In the genomic region with DNA sequence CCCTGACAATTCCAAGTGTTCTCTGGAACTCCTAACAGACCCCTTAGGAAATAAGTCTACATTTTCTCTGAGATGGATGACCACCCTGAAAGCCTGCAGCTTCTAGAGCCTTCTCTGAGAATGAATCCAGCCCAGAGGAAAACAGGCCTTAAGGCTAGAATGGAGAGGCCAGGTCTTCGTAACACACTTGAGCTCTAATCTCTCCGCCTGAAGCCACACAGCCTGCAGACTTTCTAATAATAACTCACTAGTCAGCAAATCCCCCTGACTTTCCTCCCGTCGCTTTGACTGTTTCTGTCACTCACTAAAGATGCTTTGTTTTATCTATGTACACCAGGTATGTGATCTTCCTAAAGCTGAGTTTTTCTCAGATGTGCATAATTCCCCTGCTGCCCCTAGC, we compare ENCODE assay signal across 16 mouse cellular contexts.
A peak's percentile ranks its signal among the peaks of the same experiment; 100 is the strongest.
DNase-seq lines count a peak whose midpoint lies in the region; ATAC-seq and TF ChIP-seq lines count a peak whose summit lies in the region.
"Had no signal": no experiment of that assay in that cellular context is flagged by ENCODE, and none has a peak within 500 bp of the region (broad histone marks: within the 10 kb centered on the region; RNA-seq: fewer than 3 reads in every experiment).

No protein-coding gene starts in this region.

- no peak for TF ChIP-seq EP300 in heart, postnatal 0 days (IDR thresholded peaks at IDR 0.05; ENCODE audit: low read depth)

- no peak overlapping the region for H3K9ac ChIP-seq in heart, postnatal 0 days (replicated peaks; ENCODE audit: low read depth, low read length)
- no peak overlapping the region for H3K9ac ChIP-seq in embryonic facial prominence, embryonic 14.5 days (ENCODE audit: low read depth, low read length)
- H3K9ac ChIP-seq in hindbrain, embryonic 11.5 days (ENCODE audit: low read depth, low read length): no peak overlapping the region
- 0 out of 2 replicates have a peak overlapping the region, but pooled peaks have one; percentile 42 for H3K9ac ChIP-seq in midbrain, embryonic 16.5 days (ENCODE audit: low read depth, low read length)
- H3K9ac ChIP-seq in kidney, embryonic 16.5 days (replicated peaks; ENCODE audit: low read length): no peak overlapping the region
- H3K9ac ChIP-seq: embryonic facial prominence, embryonic 15.5 days; liver, embryonic 12.5 days had no signal

- H3K4me1 ChIP-seq in heart, postnatal 0 days (ENCODE audit: control insufficient read depth, insufficient read depth): peaks cover 30% of the 10 kb centered on the region; the same call in 1 of the 2 replicates
- peaks cover 24% of the 10 kb centered on the region for H3K4me1 ChIP-seq in embryonic facial prominence, embryonic 14.5 days (ENCODE audit: control insufficient read depth, insufficient read depth, low read length)
- H3K4me1 ChIP-seq in hindbrain, embryonic 11.5 days (replicated peaks; ENCODE audit: control insufficient read depth, insufficient read depth, low read length): peaks cover 7% of the 10 kb centered on the region
- peaks cover 26% of the 10 kb centered on the region for H3K4me1 ChIP-seq in midbrain, embryonic 16.5 days (ENCODE audit: control insufficient read depth, insufficient read depth, low read length)
- no peaks in the 10 kb centered on the region for H3K4me1 ChIP-seq in kidney, embryonic 16.5 days (ENCODE audit: insufficient read depth, low read length)
- H3K4me1 ChIP-seq: liver, embryonic 12.5 days had no signal

- DNase-seq in heart, postnatal 0 days (ENCODE audit: low spot score): peak; percentile 76
- DNase-seq in heart, adult 9 months (ENCODE audit: low spot score in 2 of 2): no peak
- no peak for DNase-seq in embryonic facial prominence, embryonic 14.5 days (ENCODE audit: low spot score)
- peak; percentile 13 for DNase-seq in hindbrain, embryonic 11.5 days (ENCODE audit: low spot score)
- DNase-seq in spleen, adult 18-20 months: no peak
- no peak for DNase-seq in cerebellum, adult 9-10 months
- DNase-seq: cerebellum, adult 2 months; heart, adult 18-20 months; kidney, adult 9 months; lung, postnatal 10 days had no signal

- peak overlapping the region; percentile 14; the same call in 1 of the 2 replicates for H3K27ac ChIP-seq in heart, postnatal 0 days (ENCODE audit: low read depth)
- H3K27ac ChIP-seq in embryonic facial prominence, embryonic 14.5 days (replicated peaks; ENCODE audit: low read depth, low read length): peak overlapping the region; percentile 50; the same call in 1 of the 2 replicates
- 0 out of 2 replicates have a peak overlapping the region, but pooled peaks have one; percentile 21 for H3K27ac ChIP-seq in hindbrain, embryonic 11.5 days (ENCODE audit: low read depth, low read length)
- H3K27ac ChIP-seq in midbrain, embryonic 16.5 days (ENCODE audit: low read length): peak overlapping the region; percentile 62
- H3K27ac ChIP-seq in kidney, embryonic 16.5 days (ENCODE audit: low read length): no peak overlapping the region
- H3K27ac ChIP-seq: liver, embryonic 12.5 days had no signal

- H3K4me2 ChIP-seq in heart, postnatal 0 days (ENCODE audit: low read depth, low read length): no peak overlapping the region
- H3K4me2 ChIP-seq in embryonic facial prominence, embryonic 14.5 days (ENCODE audit: low read depth, low read length): no peak overlapping the region
- no peak overlapping the region for H3K4me2 ChIP-seq in hindbrain, embryonic 11.5 days (replicated peaks; ENCODE audit: low read depth, low read length)
- H3K4me2 ChIP-seq in midbrain, embryonic 16.5 days (ENCODE audit: low read length): peak overlapping the region; percentile 5; the same call in 1 of the 2 replicates
- no peak overlapping the region for H3K4me2 ChIP-seq in kidney, embryonic 16.5 days (replicated peaks; ENCODE audit: low read depth, low read length)
- H3K4me2 ChIP-seq: embryonic facial prominence, embryonic 15.5 days; liver, embryonic 12.5 days had no signal

- H3K27me3 ChIP-seq in heart, postnatal 0 days (ENCODE audit: control insufficient read depth, insufficient read depth, low read length): no peaks in the 10 kb centered on the region
- no peaks in the 10 kb centered on the region for H3K27me3 ChIP-seq in embryonic facial prominence, embryonic 14.5 days (replicated peaks; ENCODE audit: control insufficient read depth, insufficient read depth, low read length)
- H3K27me3 ChIP-seq in hindbrain, embryonic 11.5 days (ENCODE audit: control insufficient read depth, insufficient read depth, low read length): no peaks in the 10 kb centered on the region
- no peaks in the 10 kb centered on the region for H3K27me3 ChIP-seq in midbrain, embryonic 16.5 days (ENCODE audit: control insufficient read depth, insufficient read depth, low read depth, low read length)
- H3K27me3 ChIP-seq in kidney, embryonic 16.5 days (ENCODE audit: insufficient read depth, low read length): no peaks in the 10 kb centered on the region
- H3K27me3 ChIP-seq: embryonic facial prominence, embryonic 15.5 days; liver, embryonic 12.5 days had no signal

- no peak overlapping the region for H3K4me3 ChIP-seq in heart, postnatal 0 days (ENCODE audit: low read depth, low read length)
- H3K4me3 ChIP-seq in embryonic facial prominence, embryonic 14.5 days (ENCODE audit: low read depth, low read length): no peak overlapping the region
- H3K4me3 ChIP-seq in hindbrain, embryonic 11.5 days (ENCODE audit: low read depth, low read length): no peak overlapping the region
- no peak overlapping the region for H3K4me3 ChIP-seq in midbrain, embryonic 16.5 days (ENCODE audit: low read depth, low read length)
- no peak overlapping the region for H3K4me3 ChIP-seq in kidney, embryonic 16.5 days (ENCODE audit: low read length)
- H3K4me3 ChIP-seq: embryonic facial prominence, embryonic 15.5 days; liver, embryonic 12.5 days had no signal

- ATAC-seq in heart, postnatal 0 days (ENCODE audit: insufficient read depth, low read depth): peak; percentile 54; the same call in 1 of the 2 replicates
- no peak for ATAC-seq in embryonic facial prominence, embryonic 14.5 days (ENCODE audit: low read depth)
- no peak for ATAC-seq in hindbrain, embryonic 11.5 days (ENCODE audit: low FRiP score)
- no peak for ATAC-seq in midbrain, embryonic 16.5 days
- no peak for ATAC-seq in kidney, embryonic 16.5 days (ENCODE audit: low FRiP score, low TSS enrichment)
- ATAC-seq: activated CD4-positive, CD25-positive, alpha-beta regulatory T cell, adult 4 months; CD4-positive, CD25-positive, alpha-beta regulatory T cell, adult 4 months; liver, embryonic 12.5 days had no signal

- no peaks in the 10 kb centered on the region for H3K9me3 ChIP-seq in heart, postnatal 0 days (replicated peaks; ENCODE audit: control insufficient read depth, low read length)
- no peaks in the 10 kb centered on the region for H3K9me3 ChIP-seq in embryonic facial prominence, embryonic 14.5 days (ENCODE audit: control insufficient read depth, low read length)
- H3K9me3 ChIP-seq in hindbrain, embryonic 11.5 days (ENCODE audit: control insufficient read depth, low read length): no peaks in the 10 kb centered on the region
- no peaks in the 10 kb centered on the region for H3K9me3 ChIP-seq in midbrain, embryonic 16.5 days (replicated peaks; ENCODE audit: control insufficient read depth, low read length, poor library complexity, severe bottlenecking)
- H3K9me3 ChIP-seq in kidney, embryonic 16.5 days (ENCODE audit: low read length): no peaks in the 10 kb centered on the region
- H3K9me3 ChIP-seq: embryonic facial prominence, embryonic 15.5 days; liver, embryonic 12.5 days had no signal

- no peak for TF ChIP-seq CTCF in heart, postnatal 0 days (IDR thresholded peaks at IDR 0.05; ENCODE audit: low read depth)

- H3K36me3 ChIP-seq in heart, postnatal 0 days (replicated peaks; ENCODE audit: control insufficient read depth, insufficient read depth, low read length): no peaks in the 10 kb centered on the region
- no peaks in the 10 kb centered on the region for H3K36me3 ChIP-seq in embryonic facial prominence, embryonic 14.5 days (ENCODE audit: control insufficient read depth, insufficient read depth, low read length)
- H3K36me3 ChIP-seq in hindbrain, embryonic 11.5 days (ENCODE audit: control insufficient read depth, insufficient read depth, low read length): no peaks in the 10 kb centered on the region
- H3K36me3 ChIP-seq in midbrain, embryonic 16.5 days (ENCODE audit: control insufficient read depth, insufficient read depth, low read length): no peaks in the 10 kb centered on the region
- no peaks in the 10 kb centered on the region for H3K36me3 ChIP-seq in kidney, embryonic 16.5 days (ENCODE audit: insufficient read depth, low read length)
- H3K36me3 ChIP-seq: embryonic facial prominence, embryonic 15.5 days; liver, embryonic 12.5 days had no signal

- WGBS in heart, postnatal 0 days: 25% methylated on average over 4 of the region's 4 CpGs
- 46% methylated on average over 4 of the region's 4 CpGs for whole genome bisulfite sequencing in embryonic facial prominence, embryonic 14.5 days
- WGBS in hindbrain, embryonic 11.5 days: 76% methylated on average over 4 of the region's 4 CpGs
- 37% methylated on average over 4 of the region's 4 CpGs for WGBS in midbrain, embryonic 16.5 days
- WGBS in kidney, embryonic 16.5 days: 77% methylated on average over 4 of the region's 4 CpGs

Comparison
In these comparisons a context has a peak if more than half of its experiments do, and no peak if none do; other contexts are left out.
1. DNase-seq: peak in heart, postnatal 0 days (single experiment) and hindbrain, embryonic 11.5 days (single experiment); none in heart, adult 9 months (0 of 2), embryonic facial prominence, embryonic 14.5 days (single experiment), spleen, adult 18-20 months (0 of 2) and cerebellum, adult 9-10 months (single experiment).